Mouse (Mus musculus): Measurements from ENCODE around the gene Mtnr1b. TPM values are rescaled to one million over a fixed set of nuclear protein-coding genes. Genes with fewer than 3 reads are reported as not detected.

Mtnr1b gene
- polyA plus RNA-seq, 2 experiments = not detected

GRCm38 (mm10) chr9:15880160-15880603, 5.8 kb upstream of the Mtnr1b start:
- Histone ChIP-seq H3K27ac (no peak overlapping the region), H3K9me3 (ENCODE audit: control insufficient read depth, low read length) (no peaks in the 10 kb centered on the region), H3K27me3 (ENCODE audit: control insufficient read depth, insufficient read depth, low read length) (no peaks in the 10 kb centered on the region), H3K4me1 (replicated peaks; ENCODE audit: control insufficient read depth in 2 of 2, insufficient read depth in 2 of 2, low read length in 1 of 2) (0 out of 4 replicates have a peak, but pooled peaks cover 0 to 1% of the 10 kb centered on the region in 2 experiments), H3K4me2 (ENCODE audit: low read depth) (no peak overlapping the region), H3K9ac (replicated peaks) (no peak overlapping the region), H3K36me3 (replicated peaks; ENCODE audit: control insufficient read depth, insufficient read depth, low read depth) (no peaks in the 10 kb centered on the region), H3K4me3 (ENCODE audit: insufficient read depth in 1 of 2, low read depth in 2 of 2, low read length in 2 of 2) (no peak overlapping the region)
- ATAC-seq (ENCODE audit: insufficient read depth) (no peak), DNase-seq (ENCODE audit: low read depth in 3 of 3, low spot score in 3 of 3) (peak in 2 of 3 experiments; percentile 4 to 6)
- TF ChIP-seq CTCF (IDR thresholded peaks at IDR 0.05; ENCODE audit: low read depth) (peak; percentile 74), EP300 (IDR thresholded peaks at IDR 0.05; ENCODE audit: low read depth) (no peak)
- 14% methylated on average over 3 of the region's 3 CpGs for WGBS (ENCODE audit: insufficient replicate concordance)

- no peak overlapping the region for H3K27ac ChIP-seq
- no peak for TF ChIP-seq EP300 (IDR thresholded peaks at IDR 0.05; ENCODE audit: low read depth)
- no peak for TF ChIP-seq CTCF (IDR thresholded peaks at IDR 0.05; ENCODE audit: low read depth)
- H3K9me3 ChIP-seq (ENCODE audit: control insufficient read depth, low read length) = no peaks in the 10 kb centered on the region
- H3K4me1 ChIP-seq (replicated peaks; ENCODE audit: control insufficient read depth in 2 of 2, insufficient read depth in 2 of 2, low read length in 1 of 2) = no peaks in the 10 kb centered on the region
- no peak overlapping the region for H3K4me3 ChIP-seq (ENCODE audit: insufficient read depth in 1 of 2, low read depth in 2 of 2, low read length in 2 of 2)
- ATAC-seq (ENCODE audit: insufficient read depth) (no peak), DNase-seq (ENCODE audit: low read depth in 3 of 3, low spot score in 3 of 3) (no peak)
- no peak overlapping the region for H3K9ac ChIP-seq (replicated peaks)
- H3K36me3 ChIP-seq (replicated peaks; ENCODE audit: control insufficient read depth, insufficient read depth, low read depth) = no peaks in the 10 kb centered on the region
- 39% methylated on average over 4 of the region's 4 CpGs for WGBS (ENCODE audit: insufficient replicate concordance)
- H3K4me2 ChIP-seq (ENCODE audit: low read depth) = no peak overlapping the region
- no peaks in the 10 kb centered on the region for H3K27me3 ChIP-seq (ENCODE audit: control insufficient read depth, insufficient read depth, low read length)
These were observed 4.3 kb downstream of the Mtnr1b start for GRCm38 (mm10) chr9:15870013-15870412.

DNA sequence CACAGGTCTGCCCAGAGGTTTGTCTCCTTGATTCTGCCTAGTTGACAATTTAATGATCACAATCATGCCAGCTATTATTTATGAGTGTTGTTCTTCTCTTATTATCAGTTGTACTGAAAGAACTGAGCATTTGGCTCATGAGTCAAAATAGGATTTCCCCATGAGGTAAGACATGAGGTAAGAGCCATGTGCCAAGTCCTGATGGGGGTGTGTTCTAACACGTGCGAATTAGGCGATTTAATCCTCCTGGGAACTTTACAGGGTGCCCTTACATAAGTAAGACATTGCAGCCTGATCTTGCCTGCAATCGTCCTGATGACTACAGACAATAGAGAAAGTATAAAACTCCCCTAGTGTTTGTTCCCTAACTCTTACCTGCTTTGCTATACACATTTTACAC, 4.9 kb downstream of the Mtnr1b start:
- no peak overlapping the region for H3K27ac ChIP-seq
- H3K36me3 ChIP-seq (replicated peaks; ENCODE audit: control insufficient read depth, insufficient read depth, low read depth) = no peaks in the 10 kb centered on the region
- no peak overlapping the region for H3K4me2 ChIP-seq (ENCODE audit: low read depth)
- H3K4me1 ChIP-seq (replicated peaks; ENCODE audit: control insufficient read depth in 2 of 2, insufficient read depth in 2 of 2, low read length in 1 of 2) = no peaks in the 10 kb centered on the region
- no peaks in the 10 kb centered on the region for H3K27me3 ChIP-seq (ENCODE audit: control insufficient read depth, insufficient read depth, low read length)
- no peak overlapping the region for H3K9ac ChIP-seq (replicated peaks)
- ATAC-seq (ENCODE audit: insufficient read depth) (no peak), DNase-seq (ENCODE audit: low read depth in 3 of 3, low spot score in 3 of 3) (no peak)
- no peaks in the 10 kb centered on the region for H3K9me3 ChIP-seq (ENCODE audit: control insufficient read depth, low read length)
- 53% methylated on average over 4 of the region's 4 CpGs for WGBS (ENCODE audit: insufficient replicate concordance)
- no peak for TF ChIP-seq EP300 (IDR thresholded peaks at IDR 0.05; ENCODE audit: low read depth)
- H3K4me3 ChIP-seq (ENCODE audit: insufficient read depth in 1 of 2, low read depth in 2 of 2, low read length in 2 of 2) = no peak overlapping the region

DNA sequence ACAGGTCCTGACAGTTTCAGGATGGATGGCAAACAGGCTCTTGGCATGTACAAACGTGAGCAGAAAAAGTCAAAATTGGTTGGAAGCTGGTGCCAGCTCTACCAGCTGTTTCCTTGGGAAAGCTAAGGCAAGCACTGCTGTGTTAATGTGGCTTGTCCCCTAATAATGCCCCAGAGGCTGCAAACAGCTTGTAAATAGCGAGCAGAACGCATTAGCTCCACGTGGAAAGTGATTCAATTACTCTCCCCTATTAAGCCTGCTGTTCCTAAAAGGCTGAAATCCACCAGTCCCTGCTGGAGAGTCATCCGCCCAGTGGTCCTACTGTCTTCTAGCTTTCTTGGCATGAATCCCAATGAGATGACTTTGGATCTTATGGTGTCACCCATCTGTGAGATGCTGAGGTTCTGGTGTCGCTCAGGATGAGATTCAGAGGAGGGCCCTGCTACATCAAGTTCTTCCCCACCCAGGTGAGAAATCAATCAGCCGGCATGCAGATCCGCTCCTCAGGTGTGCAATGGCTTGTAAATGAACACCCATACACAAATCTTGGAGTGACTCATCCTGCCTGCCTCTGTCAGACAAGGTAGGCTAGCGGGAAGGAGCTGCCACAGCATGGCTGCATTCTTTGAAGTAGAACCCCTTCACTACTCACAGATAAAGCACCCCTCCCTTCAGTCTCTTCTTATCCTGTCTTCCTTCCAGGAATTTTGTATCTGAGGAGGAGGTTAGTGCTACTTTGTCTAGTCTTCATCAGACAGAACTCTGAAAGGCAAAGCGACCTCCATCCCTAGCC, 7.9 kb downstream of the Mtnr1b start:
- no peaks in the 10 kb centered on the region for H3K36me3 ChIP-seq (replicated peaks; ENCODE audit: control insufficient read depth, insufficient read depth, low read depth)
- H3K9ac ChIP-seq (replicated peaks) = no peak overlapping the region
- DNase-seq (ENCODE audit: low read depth in 3 of 3, low spot score in 3 of 3) (no peak), ATAC-seq (ENCODE audit: insufficient read depth) (no peak)
- WGBS (ENCODE audit: insufficient replicate concordance) = 55% methylated on average over 10 of the region's 10 CpGs
- no peaks in the 10 kb centered on the region for H3K9me3 ChIP-seq (ENCODE audit: control insufficient read depth, low read length)
- no peak overlapping the region for H3K4me3 ChIP-seq (ENCODE audit: insufficient read depth in 1 of 2, low read depth in 2 of 2, low read length in 2 of 2)
- TF ChIP-seq CTCF (IDR thresholded peaks at IDR 0.05; ENCODE audit: low read depth) (no peak), EP300 (IDR thresholded peaks at IDR 0.05; ENCODE audit: low read depth) (no peak)
- H3K4me2 ChIP-seq (ENCODE audit: low read depth) = no peak overlapping the region
- H3K27me3 ChIP-seq (ENCODE audit: control insufficient read depth, insufficient read depth, low read length) = no peaks in the 10 kb centered on the region
- H3K4me1 ChIP-seq (replicated peaks; ENCODE audit: control insufficient read depth in 2 of 2, insufficient read depth in 2 of 2, low read length in 1 of 2) = no peaks in the 10 kb centered on the region
- no peak overlapping the region for H3K27ac ChIP-seq

- DNase-seq (ENCODE audit: low read depth in 3 of 3, low spot score in 3 of 3) = no peak
- no peaks in the 10 kb centered on the region for H3K36me3 ChIP-seq (replicated peaks; ENCODE audit: control insufficient read depth, insufficient read depth, low read depth)
- H3K4me1 ChIP-seq (replicated peaks; ENCODE audit: control insufficient read depth in 2 of 2, insufficient read depth in 2 of 2, low read length in 1 of 2) = no peaks in the 10 kb centered on the region
- H3K27ac ChIP-seq = no peak overlapping the region
- 51% methylated on average over 5 of the region's 5 CpGs for WGBS (ENCODE audit: insufficient replicate concordance)
- H3K27me3 ChIP-seq (ENCODE audit: control insufficient read depth, insufficient read depth, low read length) = no peaks in the 10 kb centered on the region
- H3K4me3 ChIP-seq (ENCODE audit: insufficient read depth in 1 of 2, low read depth in 2 of 2, low read length in 2 of 2) = no peak overlapping the region
- no peak for TF ChIP-seq CTCF (IDR thresholded peaks at IDR 0.05; ENCODE audit: low read depth)
- TF ChIP-seq EP300 (IDR thresholded peaks at IDR 0.05; ENCODE audit: low read depth) = no peak
- ATAC-seq (ENCODE audit: insufficient read depth) = no peak
- no peaks in the 10 kb centered on the region for H3K9me3 ChIP-seq (ENCODE audit: control insufficient read depth, low read length)
- H3K9ac ChIP-seq (replicated peaks) = no peak overlapping the region
- H3K4me2 ChIP-seq (ENCODE audit: low read depth) = no peak overlapping the region
These were observed 13.0 kb downstream of the Mtnr1b start for GRCm38 (mm10) chr9:15861402-15861801.
